Mouse (Mus musculus) left cerebral cortex, adult 2 months (tissue): Measurements from ENCODE around the gene 1700066M21Rik. TPM values are rescaled to one million over a fixed set of nuclear protein-coding genes. Genes with fewer than 3 reads are reported as not detected.

Experiments used
- DNase-seq, 2 experiments: peaks; one replicate each; pipeline ENCODE4 v3.0.0; 2021 to 2022; ENCODE audit warnings: low spot score in 2 of 2, mixed read lengths in 1 of 2; ENCODE audit errors: extremely low spot score in 1 of 2
- H3K27ac ChIP-seq: fragments of 200-600 bp; 2 replicates; pipeline ENCODE4 v1.8.1; 2022
- H3K4me3 ChIP-seq: fragments of 200-600 bp; 2 replicates; pipeline ENCODE4 v1.8.1; 2022
- CTCF ChIP-seq: fragments of 200-600 bp; IDR thresholded peaks from 2 replicates; pipeline ENCODE4 v1.8.1; 2022; ENCODE audit warnings: antibody characterized with exemption, mild to moderate bottlenecking, moderate library complexity
- intact Hi-C: fragments of 180-260 bp; cut with DNase I; formaldehyde crosslinking; loops from one replicate; pipeline ENCODE4 v1.15.1; 2025
- long read RNA-seq, 2 experiments: library from polyadenylated mRNA; stranded (forward); transcript quantifications; one replicate each; pipeline ENCODE4 v2.0.0; 2021; ENCODE audit warnings: borderline mapping rate in 2 of 2
- total RNA-seq, 2 experiments: library from RNA; stranded (reverse); gene quantifications; 2 replicates each; pipeline ENCODE4 v1.2.3; 2021

1700066M21Rik gene
- 10 to 100 TPM; 21.3 to 21.8 TPM for total RNA-seq
- long read RNA-seq, experiment 1, transcript 1700066M21Rik-201 (2 exons, 3,008 nt), result major isoform, 29 of 37 reads
- long read RNA-seq, experiment 1, partial matches to known transcripts, result 0 of 37 reads
- long read RNA-seq, experiment 1, other reads (novel, unspliced or antisense), result 8 of 37 reads
- long read RNA-seq, experiment 2, transcript 1700066M21Rik-201 (2 exons, 3,008 nt), result major isoform, 19 of 20 reads
- long read RNA-seq, experiment 2, partial matches to known transcripts, result 0 of 20 reads
- long read RNA-seq, experiment 2, other reads (novel, unspliced or antisense), result 1 of 20 reads

DNA sequence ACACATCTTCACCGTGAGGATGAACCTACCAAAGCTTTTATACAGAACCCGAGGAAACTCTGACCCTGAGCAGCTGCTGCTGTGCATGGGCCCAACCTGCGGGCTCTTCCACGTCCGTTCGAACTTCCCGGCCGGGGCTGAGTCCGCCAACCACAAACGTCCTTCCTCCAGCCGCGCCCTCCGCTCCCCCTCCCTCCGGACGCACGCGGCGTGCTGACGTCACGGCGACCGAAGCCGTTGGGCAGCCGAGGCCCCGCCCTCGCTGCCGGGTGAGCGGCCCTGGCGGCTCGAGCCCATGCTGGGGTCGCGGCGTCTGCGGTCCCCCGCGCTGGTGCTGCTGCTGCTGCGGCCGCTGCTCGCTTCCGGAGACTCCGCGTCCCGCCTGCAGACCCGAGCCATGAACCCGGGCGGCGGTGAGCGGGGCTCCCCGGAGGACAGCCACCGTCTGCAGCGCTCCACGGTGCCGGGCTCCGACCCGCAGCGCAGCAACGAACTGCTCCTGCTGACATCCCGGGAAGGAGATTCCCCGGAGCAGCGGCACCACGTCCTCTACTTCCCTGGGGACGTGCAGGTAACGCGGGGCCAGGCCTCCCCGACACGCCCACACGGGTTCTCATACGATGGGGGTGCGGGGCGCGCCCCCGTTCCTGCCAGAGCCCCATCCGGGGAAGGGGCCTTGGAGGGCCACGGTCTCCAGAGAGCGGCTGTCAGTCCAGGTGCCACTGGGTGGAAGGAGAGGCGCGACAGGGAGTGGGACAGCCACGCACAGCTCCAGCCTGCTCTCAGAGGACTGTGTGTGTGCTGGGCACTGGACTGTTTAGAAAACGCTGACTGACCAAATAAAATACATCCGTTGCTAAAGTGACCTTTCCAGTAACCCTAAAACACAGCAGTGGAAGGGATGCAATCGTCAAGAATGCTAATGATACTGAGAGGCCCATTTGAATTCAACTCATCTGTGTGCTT is at the start of gene 1700066M21Rik:
1700066M21Rik (plus strand) TSS at position 245 of the 966 bp plus-strand sequence.
- peak within 1 kb of the TSS; percentile 96 for H3K4me3 ChIP-seq
- TF ChIP-seq CTCF, result no peak
- H3K27ac ChIP-seq, result peak within 1 kb of the TSS; percentile 92
- DNase-seq, result peak; percentile 94 to 96
- intact Hi-C loops, result no loop called here

DNA sequence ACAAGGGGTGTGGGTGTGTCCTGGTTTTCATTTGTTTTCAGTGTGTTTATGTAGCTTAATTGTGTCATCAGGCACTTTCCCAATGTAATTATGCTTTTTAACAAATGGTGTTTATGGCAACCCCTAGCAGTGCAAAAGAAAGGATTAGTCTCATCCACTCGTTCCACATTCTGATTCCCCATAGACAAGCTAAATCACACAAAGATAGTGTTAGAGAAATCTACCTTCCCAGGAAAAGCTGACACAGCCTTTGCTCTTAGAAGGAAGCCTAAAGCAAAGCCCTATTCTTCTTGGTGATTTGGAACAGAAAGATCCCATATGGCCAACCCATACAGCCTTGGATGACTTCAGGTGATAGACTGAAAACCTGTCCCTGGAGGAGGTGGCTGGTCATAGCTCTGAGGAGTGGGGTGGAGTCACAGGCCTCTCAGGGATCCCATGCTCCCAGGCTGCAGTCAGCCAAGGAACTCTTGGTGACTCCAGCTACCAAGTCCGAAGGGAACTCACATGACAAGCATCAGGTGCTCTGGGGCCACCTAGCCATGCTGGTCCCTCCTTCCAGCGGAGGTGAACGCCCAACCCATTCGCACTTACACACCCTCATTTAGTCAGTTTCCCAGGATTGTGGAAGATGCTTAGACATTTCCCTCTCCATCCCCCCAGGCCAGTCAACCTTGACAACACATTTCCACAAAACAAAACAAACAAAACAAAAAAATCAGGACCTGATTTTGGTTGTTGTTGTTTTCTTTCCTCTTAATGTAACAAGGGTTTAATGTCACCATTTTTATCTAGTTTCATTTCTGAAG is 47.9 kb upstream of the 1700066M21Rik start:
- intact Hi-C loops, result loop anchor here (5.0 kb wide), 1 partner anchor 62 kb away; no protein-coding TSS in a partner anchor
- TF ChIP-seq CTCF, result no peak
- no peak for DNase-seq
- no peak overlapping the region for H3K27ac ChIP-seq
- H3K4me3 ChIP-seq, result no peak overlapping the region

DNA sequence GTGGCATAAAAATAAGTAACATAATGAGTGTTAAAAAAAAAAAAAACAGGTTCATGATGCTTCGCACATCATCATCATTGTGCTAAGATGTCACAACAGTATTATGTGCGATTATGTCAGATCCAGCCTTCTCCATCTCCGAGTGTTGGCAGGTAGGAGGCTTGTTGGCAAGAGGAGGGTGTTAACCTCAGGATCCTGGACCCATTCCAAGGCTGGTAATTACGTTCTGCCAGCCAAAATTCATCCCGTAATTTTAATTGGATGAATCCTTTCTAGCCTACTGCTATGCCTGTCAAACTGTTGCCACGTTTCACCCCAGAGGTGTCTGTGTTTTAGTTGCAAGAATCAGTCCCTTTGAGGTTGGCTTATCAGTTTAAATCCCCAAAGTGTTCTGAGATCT is 47.2 kb upstream of the 1700066M21Rik start:
- no peak for TF ChIP-seq CTCF
- Histone ChIP-seq H3K4me3 (no peak overlapping the region), H3K27ac (no peak overlapping the region)
- DNase-seq, result no peak
- intact Hi-C loops, result no loop called here

DNA sequence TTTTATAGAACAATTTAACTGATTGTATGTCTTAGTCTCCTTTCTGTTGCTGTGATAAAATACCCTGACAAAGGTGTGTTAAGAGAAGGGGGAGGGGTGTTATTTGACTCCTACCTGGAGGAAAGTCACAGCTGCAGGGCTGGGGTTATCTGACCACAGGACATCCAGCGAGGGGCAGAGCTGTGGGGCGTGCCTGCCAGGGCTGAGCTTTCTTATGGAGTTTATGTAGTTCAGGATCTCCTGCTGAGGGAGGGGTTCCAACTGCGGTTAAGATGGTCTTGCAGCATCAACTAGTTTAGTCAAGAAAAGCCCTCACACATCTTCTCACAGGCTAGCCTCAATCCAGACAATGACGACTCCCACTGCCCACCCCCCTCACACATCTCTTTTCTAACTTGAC is 45.4 kb upstream of the 1700066M21Rik start:
- intact Hi-C loops, result no loop called here
- no peak for DNase-seq
- Histone ChIP-seq H3K27ac (no peak overlapping the region), H3K4me3 (no peak overlapping the region)
- TF ChIP-seq CTCF, result no peak

DNA sequence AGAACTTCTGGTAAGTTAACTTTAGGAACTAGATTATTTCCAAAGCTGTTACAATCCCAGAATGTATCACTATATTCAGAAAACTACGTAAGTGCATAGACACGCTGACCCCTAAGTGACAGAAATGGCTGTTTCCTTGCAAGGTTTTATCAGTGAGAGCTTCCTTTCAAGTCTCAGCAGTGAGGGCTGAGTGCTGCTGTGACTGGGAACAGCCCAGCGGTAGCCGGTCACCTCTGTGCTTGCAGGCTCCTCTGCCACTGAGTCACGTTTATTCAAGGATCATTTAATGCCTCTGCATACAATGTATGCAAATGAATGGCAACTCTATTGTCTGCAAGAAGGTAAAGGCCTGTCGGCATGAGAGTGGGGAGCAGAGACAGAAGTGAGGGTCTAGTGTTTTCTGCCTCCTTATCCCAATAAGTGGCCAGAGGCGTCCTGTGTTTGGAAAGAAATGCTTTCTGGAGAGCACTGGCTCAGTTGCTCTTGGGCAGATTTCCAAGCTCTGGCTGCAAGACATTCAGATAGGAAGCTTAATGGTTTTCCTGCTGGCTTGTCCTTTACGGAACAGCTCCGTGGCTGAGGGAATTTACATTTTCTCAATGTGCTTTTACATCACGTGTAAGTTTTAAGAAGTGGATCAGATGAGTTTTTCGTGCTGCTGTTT is 43.7 kb upstream of the 1700066M21Rik start:
- TF ChIP-seq CTCF, result no peak
- Histone ChIP-seq H3K27ac (no peak overlapping the region), H3K4me3 (no peak overlapping the region)
- intact Hi-C loops, result no loop called here
- DNase-seq, result no peak

DNA sequence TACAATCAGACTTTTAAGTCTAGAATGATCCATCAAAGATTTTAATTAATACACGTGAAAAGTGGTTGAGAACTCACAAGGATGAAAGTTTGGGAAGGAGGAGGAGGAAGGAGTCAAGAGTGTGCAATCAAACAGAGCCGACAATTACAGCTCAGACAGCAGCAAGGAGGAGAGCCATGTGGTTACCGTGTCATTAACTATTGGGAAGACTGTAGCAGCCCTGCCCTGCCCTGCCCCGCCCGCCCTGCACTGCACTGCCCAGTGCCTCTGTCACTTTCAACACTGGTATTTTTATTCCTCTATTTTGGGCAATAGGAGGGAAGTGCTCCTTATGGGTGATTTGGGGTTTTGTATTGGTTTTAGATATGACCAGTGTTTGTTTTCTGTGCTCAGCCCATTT is 42.2 kb upstream of the 1700066M21Rik start:
- intact Hi-C loops, result loop anchor here (5.0 kb wide), 1 partner anchor 353 kb away; no protein-coding TSS in a partner anchor
- no peak for TF ChIP-seq CTCF
- H3K4me3 ChIP-seq, result no peak overlapping the region
- DNase-seq, result no peak
- H3K27ac ChIP-seq, result no peak overlapping the region

DNA sequence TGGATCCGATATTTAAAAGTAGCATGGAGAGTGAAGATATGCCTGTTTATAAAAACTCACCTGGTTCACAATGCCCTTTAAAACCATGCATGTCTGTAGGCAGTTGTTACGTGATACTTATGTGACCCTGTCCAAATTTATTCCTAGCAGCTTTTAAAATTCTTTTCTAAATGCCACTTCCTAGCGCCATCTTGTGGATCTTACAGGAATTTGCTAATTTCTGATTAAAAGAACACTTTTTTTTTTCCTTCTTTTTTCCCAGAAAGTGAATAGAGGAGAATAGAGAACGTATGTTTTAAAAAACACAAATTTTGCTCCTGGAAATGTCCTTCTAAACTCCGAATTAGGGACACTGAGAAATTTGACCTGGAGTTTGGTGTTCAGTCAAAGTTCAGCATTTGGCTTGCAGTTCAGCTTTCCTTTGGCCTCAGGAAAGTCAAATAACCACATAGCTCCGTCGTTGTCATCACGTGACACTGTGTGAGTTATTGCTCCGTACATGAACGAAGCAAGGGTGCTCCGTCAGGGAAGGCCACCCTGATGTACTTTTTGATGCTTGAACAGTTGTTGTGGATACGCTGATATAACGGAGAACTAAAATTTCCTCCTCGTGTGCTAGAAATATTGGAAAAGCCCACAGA is 38.1 kb upstream of the 1700066M21Rik start:
- H3K4me3 ChIP-seq, result no peak overlapping the region
- no peak overlapping the region for H3K27ac ChIP-seq
- intact Hi-C loops, result loop anchor here (2.0 to 5.0 kb wide), 2 partner anchors 357 to 1452 kb away; no protein-coding TSS in a partner anchor
- DNase-seq, result no peak
- peak; percentile 75 for TF ChIP-seq CTCF

DNA sequence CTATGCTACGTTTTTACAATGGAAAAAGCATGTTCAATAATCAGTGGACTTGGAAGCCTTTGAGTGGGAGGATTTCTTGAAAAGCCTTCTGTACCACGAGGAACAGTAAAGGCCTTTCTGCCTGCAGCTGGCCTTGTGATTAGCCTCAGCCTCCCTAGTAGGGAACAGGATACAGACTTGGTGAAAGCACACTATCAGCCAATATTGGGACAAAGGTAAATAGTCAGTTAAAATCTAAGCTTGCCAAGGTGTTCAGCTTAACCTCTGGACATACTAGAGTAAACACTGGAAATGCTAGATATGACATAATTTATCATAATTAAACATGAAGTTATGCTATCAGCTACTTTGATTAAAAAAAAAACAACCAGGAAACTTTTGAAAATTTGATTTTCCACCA is 36.2 kb upstream of the 1700066M21Rik start:
- intact Hi-C loops, result no loop called here
- Histone ChIP-seq H3K27ac (no peak overlapping the region), H3K4me3 (no peak overlapping the region)
- TF ChIP-seq CTCF, result no peak
- no peak for DNase-seq

DNA sequence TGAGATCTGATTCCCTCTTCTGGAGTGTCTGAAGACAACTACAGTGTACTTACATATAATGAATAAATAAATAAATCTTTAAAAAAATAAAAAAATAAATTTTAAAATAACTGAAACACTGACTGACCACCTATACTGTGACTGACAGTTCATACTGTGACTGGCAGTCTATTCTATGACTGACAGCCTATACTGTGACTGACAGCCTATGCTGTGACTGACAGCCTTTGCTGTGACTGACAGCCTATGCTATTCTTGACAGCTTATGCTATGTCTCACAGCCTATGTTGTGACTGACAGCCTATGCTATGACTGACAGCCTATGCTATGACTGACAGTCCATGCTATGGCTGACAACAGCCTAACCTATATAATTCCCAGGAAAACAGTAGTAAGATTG is 29.9 kb upstream of the 1700066M21Rik start:
- Histone ChIP-seq H3K4me3 (no peak overlapping the region), H3K27ac (no peak overlapping the region)
- no peak for TF ChIP-seq CTCF
- DNase-seq, result no peak
- intact Hi-C loops, result no loop called here

DNA sequence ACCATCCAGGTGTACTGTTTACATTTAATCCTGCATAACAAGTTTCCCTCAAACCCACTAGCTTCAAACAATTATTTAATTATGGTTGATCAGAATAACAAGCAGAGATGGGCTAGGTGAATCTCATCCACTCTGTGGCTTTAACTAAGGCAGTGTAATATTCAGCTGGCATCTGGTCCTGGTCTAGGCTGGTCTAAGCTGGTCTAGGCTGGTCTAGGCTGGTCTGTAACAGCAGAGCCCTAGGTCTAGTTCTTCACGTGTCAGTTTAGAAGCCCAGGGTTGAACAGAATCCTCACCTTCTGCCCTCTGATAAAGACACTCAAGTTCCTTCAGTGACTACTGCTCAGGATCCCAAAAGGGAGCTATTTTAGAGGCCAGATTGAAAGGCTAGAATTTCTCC is 25.5 kb upstream of the 1700066M21Rik start:
- H3K4me3 ChIP-seq, result no peak overlapping the region
- H3K27ac ChIP-seq, result no peak overlapping the region
- intact Hi-C loops, result no loop called here
- no peak for DNase-seq
- TF ChIP-seq CTCF, result no peak

DNA sequence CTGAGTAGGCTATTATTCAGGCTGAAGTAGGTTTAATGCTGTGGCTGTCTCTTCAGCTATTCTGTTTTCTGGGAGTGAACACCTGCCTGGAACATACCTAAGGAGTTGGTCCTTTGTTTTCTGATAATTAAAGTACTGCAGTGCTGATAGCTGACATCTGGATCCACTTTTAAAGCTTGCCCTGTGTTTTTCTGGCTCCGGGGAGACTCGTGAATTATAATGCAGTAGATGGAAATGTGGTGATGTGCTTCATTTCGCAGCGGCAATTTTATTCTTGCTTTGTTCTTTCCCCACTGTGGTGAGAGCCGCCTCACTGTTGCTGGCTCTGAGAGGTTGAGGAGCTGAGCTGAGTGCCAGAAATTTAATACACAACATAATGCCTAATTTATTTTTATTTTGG is 18.9 kb upstream of the 1700066M21Rik start:
- intact Hi-C loops, result no loop called here
- DNase-seq, result no peak
- Histone ChIP-seq H3K4me3 (no peak overlapping the region), H3K27ac (no peak overlapping the region)
- no peak for TF ChIP-seq CTCF
